Mouse (Mus musculus) stomach, postnatal 0 days (tissue): ENCODE measurements around the gene Lin28a. TPM values are rescaled to one million over a fixed set of nuclear protein-coding genes. Genes with fewer than 3 reads are reported as not detected.

Experiments used
- ATAC-seq: fragments of 200-750 bp; cut with Nextera tagmentation; 2 replicates; pipeline ENCODE4 v1.8.0; 2017; ENCODE audit not compliant: low FRiP score, low TSS enrichment
- DNase-seq: peaks from one replicate; pipeline ENCODE4 v3.0.0-alpha.2; 2016; ENCODE audit warnings: low spot score
- H3K27ac ChIP-seq: fragments of 300-500 bp; sonication (generic); replicated peaks from 2 replicates; pipeline ENCODE4 v1.5.1; 2014; ENCODE audit warnings: mild to moderate bottlenecking, control low read depth
- H3K27me3 ChIP-seq: fragments of 300-500 bp; sonication (generic); 2 replicates; pipeline ENCODE4 v1.6.1; 2014; ENCODE audit warnings: low read length; ENCODE audit not compliant: control insufficient read depth, insufficient read depth
- H3K36me3 ChIP-seq: fragments of 300-500 bp; sonication (generic); 2 replicates; pipeline ENCODE4 v1.6.1; 2014; ENCODE audit warnings: low read length, mixed read lengths; ENCODE audit not compliant: control insufficient read depth, insufficient read depth
- H3K4me1 ChIP-seq: fragments of 300-500 bp; sonication (generic); replicated peaks from 2 replicates; pipeline ENCODE4 v1.6.1; 2014; ENCODE audit warnings: antibody characterized with exemption; ENCODE audit not compliant: control insufficient read depth, insufficient read depth
- H3K4me2 ChIP-seq: fragments of 300-500 bp; sonication (generic); replicated peaks from 2 replicates; pipeline ENCODE4 v1.6.1; 2014; ENCODE audit warnings: low read depth, mild to moderate bottlenecking, control low read depth, moderate library complexity
- H3K4me3 ChIP-seq: fragments of 300-500 bp; sonication (generic); 2 replicates; pipeline ENCODE4 v1.5.1; 2014; ENCODE audit warnings: low read depth, low read length, control low read depth
- H3K9ac ChIP-seq: fragments of 300-500 bp; sonication (generic); 2 replicates; pipeline ENCODE4 v1.6.1; 2014; ENCODE audit warnings: mild to moderate bottlenecking, low read length, control low read depth, mixed read lengths
- H3K9me3 ChIP-seq: fragments of 300-500 bp; sonication (generic); 2 replicates; pipeline ENCODE4 v1.6.1; 2016; ENCODE audit warnings: low read length; ENCODE audit not compliant: control insufficient read depth
- CTCF ChIP-seq: IDR thresholded peaks from 2 replicates; pipeline ENCODE4 v1.5.1; 2016; ENCODE audit warnings: antibody characterized with exemption, low read depth, mild to moderate bottlenecking, moderate library complexity
- EP300 ChIP-seq: optimal IDR thresholded peaks from 2 replicates; pipeline ENCODE3; 2016; ENCODE audit warnings: antibody characterized with exemption
- WGBS: fragments of 180-500 bp; shearing (Covaris S2); extraction: QIAGEN DNeasy Blood & Tissue Kit; methylation state at CpG from one replicate; pipeline ENCODE4 v1.1.7; 2014; 5-methylcytosine and 5-hydroxymethylcytosine counted together
- polyA plus RNA-seq: library from polyadenylated mRNA; unstranded; fragments of >200 nt; fragmentation: Nextera tagmentation; extraction: Ambion mirVana; gene quantifications from 2 replicates; pipeline ENCODE4 v1.2.1, GENCODE M21; 2015

Gene Lin28a
- polyA plus RNA-seq, 1 experiment from 2014 or later = not detected

- no peak overlapping the region for H3K4me3 ChIP-seq
- TF ChIP-seq EP300 (no peak), CTCF (no peak)
- no peaks in the 10 kb centered on the region for H3K27me3 ChIP-seq
- H3K36me3 ChIP-seq = no peaks in the 10 kb centered on the region
- ATAC-seq (no peak), DNase-seq (no peak)
- no peak overlapping the region for H3K9ac ChIP-seq
- H3K9me3 ChIP-seq = no peaks in the 10 kb centered on the region
- no peak overlapping the region for H3K27ac ChIP-seq
- H3K4me2 ChIP-seq = no peak overlapping the region
- H3K4me1 ChIP-seq = no peaks in the 10 kb centered on the region
- 86% methylated on average over 1 of the region's 1 CpGs for WGBS
Observed at GRCm38 (mm10) chr4:133958884-133959283, 59.8 kb downstream of the Lin28a start.

GRCm38 (mm10) chr4:133956358-133956757 is 62.3 kb downstream of the Lin28a start:
- TF ChIP-seq EP300 (no peak), CTCF (no peak)

More at GRCm38 (mm10) chr4:133956358-133956757, 62.3 kb downstream of the Lin28a start:
- Histone ChIP-seq H3K27me3 (no peaks in the 10 kb centered on the region), H3K4me1 (no peaks in the 10 kb centered on the region), H3K27ac (no peak overlapping the region), H3K9ac (no peak overlapping the region), H3K4me2 (no peak overlapping the region), H3K4me3 (no peak overlapping the region), H3K9me3 (no peaks in the 10 kb centered on the region), H3K36me3 (no peaks in the 10 kb centered on the region)
- WGBS = 84% methylated on average over 4 of the region's 4 CpGs
- DNase-seq = no peak
- ATAC-seq = no peak

Other genes with a start within 250 kb of the Lin28a start
- gene Rps6ka1, start 131.0 kb downstream of the Lin28a start, polyA plus RNA-seq = 45.5 and 46.0 TPM in 2 replicates
- gene Hmgn2, start 50.2 kb downstream of the Lin28a start, polyA plus RNA-seq = 762 and 782 TPM in 2 replicates
- gene Dhdds, start 17.9 kb downstream of the Lin28a start, polyA plus RNA-seq = 23.1 TPM in 2 replicates
- gene Zfp683, start 35.0 kb upstream of the Lin28a start, polyA plus RNA-seq = not detected in 2 replicates
- gene Crybg2, start 42.0 kb upstream of the Lin28a start, polyA plus RNA-seq = 15.6 and 21.6 TPM in 2 replicates
- 18.0 and 20.3 TPM in 2 replicates for gene Cd52, start 76.2 kb upstream of the Lin28a start, polyA plus RNA-seq
- gene Ubxn11, start 83.7 kb upstream of the Lin28a start, polyA plus RNA-seq = 1.3 TPM in 2 replicates
- 522 and 533 TPM in 2 replicates for gene Sh3bgrl3, start 109.9 kb upstream of the Lin28a start, polyA plus RNA-seq
- 87.6 and 102 TPM in 2 replicates for gene Cep85, start 168.3 kb upstream of the Lin28a start, polyA plus RNA-seq
- not detected in 2 replicates for gene Gm7534, start 184.2 kb upstream of the Lin28a start, polyA plus RNA-seq
- gene Catsper4, start 208.5 kb upstream of the Lin28a start, polyA plus RNA-seq = 0.11 and 0.19 TPM in 2 replicates
- gene Cnksr1, start 219.6 kb upstream of the Lin28a start, polyA plus RNA-seq = 9.4 and 9.5 TPM in 2 replicates
- 0.21 and 0.31 TPM in 2 replicates for gene E130218I03Rik, start 224.8 kb upstream of the Lin28a start, polyA plus RNA-seq
- 12.1 and 12.6 TPM in 2 replicates for gene Zfp593, start 226.8 kb upstream of the Lin28a start, polyA plus RNA-seq
- not detected in 2 replicates for gene Gm30191, start 228.1 kb upstream of the Lin28a start, polyA plus RNA-seq
- gene Grrp1, start 235.3 kb upstream of the Lin28a start, polyA plus RNA-seq = 3.7 and 4.2 TPM in 2 replicates